Mouse (Mus musculus): ENCODE data around the gene Klhl22.

The Klhl22 gene

DNA sequence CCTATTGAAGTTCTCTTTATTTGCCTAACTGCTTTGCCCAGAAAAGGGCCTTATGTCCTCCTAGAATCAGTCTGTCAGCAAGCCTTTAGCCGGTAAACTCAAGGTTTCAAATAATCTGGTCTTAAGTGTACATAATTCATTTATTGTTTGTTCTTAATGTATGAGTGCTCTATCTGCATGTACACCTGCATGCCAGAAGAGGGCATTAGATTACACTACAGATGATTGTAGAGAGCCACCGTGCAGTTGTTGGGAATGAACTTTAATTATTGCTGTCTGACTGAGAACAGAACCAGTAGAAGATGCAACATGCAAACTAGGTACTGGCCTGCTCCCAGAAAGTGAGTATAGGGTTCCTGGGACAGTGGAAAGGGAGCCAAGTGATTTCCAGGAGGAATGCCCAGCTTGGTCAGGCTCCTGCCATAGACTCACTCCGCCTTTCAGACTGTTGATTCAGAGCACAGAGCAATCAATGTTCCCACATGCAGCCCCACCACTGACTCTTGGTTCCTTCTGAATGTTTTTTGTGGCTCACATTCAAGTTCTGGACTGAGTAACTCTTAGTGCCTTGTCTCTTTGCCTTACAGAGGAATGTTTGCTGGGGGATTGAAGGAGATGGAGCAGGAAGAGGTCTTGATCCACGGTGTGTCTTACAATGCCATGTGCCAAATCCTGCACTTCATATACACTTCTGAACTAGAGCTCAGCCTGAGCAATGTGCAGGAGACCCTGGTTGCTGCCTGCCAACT lies 11.9 kb downstream of the Klhl22 start:
- no peak for DNase-seq (ENCODE audit: low read depth, low spot score)
- peaks cover 1% of the 10 kb centered on the region; the same call in 1 of the 2 replicates for H3K36me3 ChIP-seq (ENCODE audit: control insufficient read depth, insufficient read depth, low read length, poor library complexity, severe bottlenecking)

GRCm38 (mm10) chr16:17776828-17777227 lies 17.4 kb downstream of the Klhl22 start:
- peak; percentile 36 for DNase-seq (ENCODE audit: low read depth, low spot score)
- H3K27me3 ChIP-seq (ENCODE audit: control insufficient read depth, insufficient read depth, low read length, poor library complexity, severe bottlenecking) = no peaks in the 10 kb centered on the region

More for the DNA sequence above, 11.9 kb downstream of the Klhl22 start:
- no peaks in the 10 kb centered on the region for H3K27me3 ChIP-seq (ENCODE audit: control insufficient read depth, insufficient read depth, low read length, poor library complexity, severe bottlenecking)

DNA sequence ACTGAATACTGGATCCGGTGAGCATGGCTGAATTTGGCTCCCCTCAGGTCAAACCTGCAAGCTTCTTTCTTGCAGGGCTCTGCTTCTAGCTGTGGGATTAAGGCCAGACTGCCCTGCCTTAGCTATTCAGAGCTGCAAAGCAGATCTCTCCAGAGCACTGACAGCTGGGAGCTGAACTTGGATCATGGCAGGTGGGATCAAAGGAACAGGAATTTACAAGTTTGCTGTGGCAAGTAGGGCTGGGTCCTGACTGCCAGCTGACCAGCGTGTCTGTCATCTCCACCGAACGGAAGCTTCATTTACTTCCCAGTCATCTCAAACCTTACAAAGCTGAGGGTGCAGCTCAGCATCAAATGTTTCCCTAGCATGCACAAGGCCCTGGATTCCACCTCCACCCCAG lies 18.8 kb downstream of the Klhl22 start:
- DNase-seq (ENCODE audit: low read depth, low spot score) = no peak
- Histone ChIP-seq H3K36me3 (ENCODE audit: control insufficient read depth, insufficient read depth, low read length, poor library complexity, severe bottlenecking) (peaks cover 1% of the 10 kb centered on the region; the same call in 1 of the 2 replicates), H3K27me3 (ENCODE audit: control insufficient read depth, insufficient read depth, low read length, poor library complexity, severe bottlenecking) (no peaks in the 10 kb centered on the region)

More at GRCm38 (mm10) chr16:17776828-17777227, 17.4 kb downstream of the Klhl22 start:
- peaks cover 3% of the 10 kb centered on the region for H3K36me3 ChIP-seq (ENCODE audit: control insufficient read depth, insufficient read depth, low read length, poor library complexity, severe bottlenecking)

DNA sequence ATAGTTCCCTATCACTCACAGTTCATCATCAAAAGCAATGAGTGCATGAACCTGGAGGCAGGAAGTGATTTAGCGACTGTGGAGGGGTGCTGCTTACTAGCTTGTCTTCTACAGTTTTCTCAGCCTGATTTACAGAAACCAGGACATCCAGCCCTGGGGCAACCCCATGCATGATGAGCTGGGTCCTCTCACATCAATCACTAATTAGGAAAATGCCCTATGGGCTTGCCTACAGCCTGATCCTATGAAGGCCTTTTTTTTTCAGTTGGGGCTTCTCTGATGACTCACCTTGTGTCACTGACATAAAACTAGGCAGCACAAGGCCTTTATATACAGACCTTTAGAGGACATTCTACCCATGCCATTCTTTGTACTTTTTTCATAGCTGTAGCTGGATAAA lies 20.3 kb downstream of the Klhl22 start:
- H3K27me3 ChIP-seq (ENCODE audit: control insufficient read depth, insufficient read depth, low read length, poor library complexity, severe bottlenecking) = no peaks in the 10 kb centered on the region
- no peak for DNase-seq (ENCODE audit: low read depth, low spot score)
- H3K36me3 ChIP-seq (ENCODE audit: control insufficient read depth, insufficient read depth, low read length, poor library complexity, severe bottlenecking) = peaks cover 1% of the 10 kb centered on the region; the same call in 1 of the 2 replicates

- H3K27me3 ChIP-seq (ENCODE audit: control insufficient read depth, insufficient read depth, low read length, poor library complexity, severe bottlenecking) = no peaks in the 10 kb centered on the region
- no peak for DNase-seq (ENCODE audit: low read depth, low spot score)
- no peaks in the 10 kb centered on the region for H3K36me3 ChIP-seq (ENCODE audit: control insufficient read depth, insufficient read depth, low read length, poor library complexity, severe bottlenecking)
Observed at GRCm38 (mm10) chr16:17785337-17785736, 25.9 kb downstream of the Klhl22 start.

DNA sequence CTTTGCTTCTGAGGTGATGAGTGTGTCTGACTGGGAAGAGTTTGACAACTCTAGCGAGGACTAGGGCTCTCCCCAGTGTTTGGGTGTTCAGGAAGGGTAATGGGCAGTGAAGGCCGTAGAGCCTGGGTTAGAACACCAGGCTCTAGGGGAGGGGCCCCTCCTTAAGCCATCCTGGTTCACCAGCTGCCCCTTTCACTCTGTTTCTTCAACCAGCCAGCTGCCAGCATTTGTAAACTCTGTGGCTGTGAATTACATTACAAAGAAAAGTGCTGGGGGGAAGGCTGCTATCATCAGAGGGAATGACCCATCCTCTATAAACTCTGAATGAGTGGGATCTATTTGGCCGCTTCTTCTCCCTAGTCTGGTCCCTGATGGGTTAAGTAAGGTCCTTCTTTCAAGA lies 33.3 kb downstream of the Klhl22 start:
- Histone ChIP-seq H3K27me3 (ENCODE audit: control insufficient read depth, insufficient read depth, low read length, poor library complexity, severe bottlenecking) (no peaks in the 10 kb centered on the region; the same call in 1 of the 2 replicates), H3K36me3 (ENCODE audit: control insufficient read depth, insufficient read depth, low read length, poor library complexity, severe bottlenecking) (no peaks in the 10 kb centered on the region)
- no peak for DNase-seq (ENCODE audit: low read depth, low spot score)

DNA sequence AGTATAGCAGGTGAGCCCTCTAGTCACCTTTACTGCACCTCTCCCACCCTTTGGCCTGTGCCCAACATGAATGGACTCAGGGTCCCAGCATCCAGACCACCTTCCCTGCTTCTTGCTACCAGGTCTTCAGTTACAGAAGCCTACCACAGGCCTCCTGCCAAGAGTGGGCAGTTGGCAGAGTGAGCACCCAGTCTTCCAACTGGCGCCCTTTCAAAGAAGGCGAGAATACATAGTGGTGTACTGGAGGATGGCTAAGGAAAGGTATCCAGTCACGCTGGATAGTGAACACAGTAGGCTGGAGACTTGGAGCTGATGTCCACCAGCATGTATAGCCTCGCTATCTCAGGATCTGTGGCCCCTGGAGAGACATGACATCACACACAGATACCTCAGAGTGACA lies 34.6 kb downstream of the Klhl22 start:
- H3K27me3 ChIP-seq (ENCODE audit: control insufficient read depth, insufficient read depth, low read length, poor library complexity, severe bottlenecking) = no peaks in the 10 kb centered on the region; the same call in 1 of the 2 replicates
- DNase-seq (ENCODE audit: low read depth, low spot score) = no peak
- no peaks in the 10 kb centered on the region for H3K36me3 ChIP-seq (ENCODE audit: control insufficient read depth, insufficient read depth, low read length, poor library complexity, severe bottlenecking)

DNA sequence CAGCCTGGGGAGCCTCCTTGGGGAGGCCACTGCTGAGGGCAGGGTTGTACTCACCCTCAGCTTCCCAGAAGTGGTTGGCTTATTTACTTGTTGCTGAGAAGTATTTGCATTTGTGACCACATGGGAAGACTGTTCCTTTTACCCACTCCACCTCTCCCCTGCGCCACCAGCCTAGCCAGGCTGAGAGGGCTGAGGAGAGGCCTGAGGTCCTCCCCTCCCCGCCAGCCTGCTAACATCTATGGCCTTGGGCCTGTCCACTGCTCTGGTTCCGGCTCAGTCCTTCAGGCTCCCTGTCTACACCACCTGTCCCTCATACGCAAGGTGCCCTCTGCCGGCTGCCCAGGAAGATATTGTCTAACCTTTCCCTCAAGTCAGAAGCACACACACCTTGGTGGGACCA lies 36.2 kb downstream of the Klhl22 start:
- H3K27me3 ChIP-seq (ENCODE audit: control insufficient read depth, insufficient read depth, low read length, poor library complexity, severe bottlenecking) = no peaks in the 10 kb centered on the region; the same call in 1 of the 2 replicates
- DNase-seq (ENCODE audit: low read depth, low spot score) = no peak
- H3K36me3 ChIP-seq (ENCODE audit: control insufficient read depth, insufficient read depth, low read length, poor library complexity, severe bottlenecking) = no peaks in the 10 kb centered on the region

DNA sequence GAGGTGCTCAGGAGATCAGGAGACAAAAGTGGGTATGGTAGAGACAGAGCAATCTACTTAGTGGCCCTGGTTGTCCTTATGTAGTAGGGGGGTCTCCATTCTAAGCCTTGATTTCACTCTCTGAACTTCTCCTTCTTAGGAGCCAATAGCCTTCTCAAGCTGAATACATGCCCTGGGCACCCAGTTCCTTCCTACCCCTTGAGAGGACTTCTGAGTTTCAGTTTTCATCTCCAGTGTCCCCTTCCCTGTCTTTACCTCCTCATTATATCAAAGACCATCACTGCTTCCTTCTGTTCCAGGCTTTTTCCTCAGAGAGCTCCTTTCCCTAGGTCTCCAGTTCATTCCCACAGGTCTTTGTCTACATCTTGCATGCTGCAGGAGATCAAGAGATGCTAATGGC lies 37.1 kb downstream of the Klhl22 start:
- no peak for DNase-seq (ENCODE audit: low read depth, low spot score)
- H3K36me3 ChIP-seq (ENCODE audit: control insufficient read depth, insufficient read depth, low read length, poor library complexity, severe bottlenecking) = no peaks in the 10 kb centered on the region
- H3K27me3 ChIP-seq (ENCODE audit: control insufficient read depth, insufficient read depth, low read length, poor library complexity, severe bottlenecking) = no peaks in the 10 kb centered on the region; the same call in 1 of the 2 replicates

DNA sequence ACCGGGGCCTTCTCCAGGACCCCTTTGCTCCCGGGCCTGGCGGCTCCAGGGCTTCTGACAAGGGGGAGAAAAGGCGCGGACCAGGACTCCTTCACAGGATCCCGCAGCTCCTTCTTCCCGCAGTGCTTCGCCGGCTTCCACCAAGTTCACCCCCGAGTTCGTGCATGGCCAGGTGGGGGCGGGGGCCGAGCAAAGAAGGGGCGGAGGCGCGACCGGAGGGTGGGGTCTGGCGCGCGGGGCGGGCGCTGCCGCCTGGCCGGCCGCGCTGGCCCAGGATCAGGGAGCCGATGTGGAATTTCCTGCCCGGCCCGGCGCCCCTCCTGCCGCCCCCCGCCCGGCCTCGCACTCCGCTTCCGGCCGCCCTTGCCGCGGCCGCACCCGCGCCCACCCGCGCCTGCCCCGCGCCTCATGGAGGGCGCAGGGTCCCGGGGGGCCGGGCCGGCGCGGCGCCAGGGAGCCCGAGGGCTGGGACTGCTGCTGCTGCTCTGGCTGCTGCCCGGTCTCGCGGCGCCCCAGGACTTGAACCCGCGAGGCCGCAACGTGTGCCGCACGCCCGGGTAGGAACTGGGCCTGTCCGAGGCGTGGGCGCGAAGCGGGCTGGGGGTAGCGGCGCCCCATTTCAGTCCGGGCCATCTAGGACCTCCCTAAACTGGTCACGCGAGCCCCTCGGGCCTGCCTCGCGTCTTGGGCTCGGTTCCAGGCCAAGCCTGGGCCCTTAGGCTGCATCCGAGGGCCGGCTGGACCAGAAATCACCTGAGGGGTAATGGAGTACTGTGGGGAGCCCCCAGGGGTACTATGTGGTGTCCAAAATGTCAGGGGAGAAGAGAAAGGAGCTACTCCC lies 37.8 kb downstream of the Klhl22 start, which contains the start of gene Scarf2:
Gene Scarf2, plus strand, starts transcription at position 312 of the 841 bp plus-strand sequence.
- Histone ChIP-seq H3K27me3 (ENCODE audit: control insufficient read depth, insufficient read depth, low read length, poor library complexity, severe bottlenecking) (no peaks in the 10 kb centered on the region; the same call in 1 of the 2 replicates), H3K36me3 (ENCODE audit: control insufficient read depth, insufficient read depth, low read length, poor library complexity, severe bottlenecking) (no peaks in the 10 kb centered on the region)
- no peak for DNase-seq (ENCODE audit: low read depth, low spot score)

- DNase-seq (ENCODE audit: low read depth, low spot score) = no peak
- H3K27me3 ChIP-seq (ENCODE audit: control insufficient read depth, insufficient read depth, low read length, poor library complexity, severe bottlenecking) = no peaks in the 10 kb centered on the region; the same call in 1 of the 2 replicates
Observed at GRCm38 (mm10) chr16:17797812-17798311, 38.4 kb downstream of the Klhl22 start.

DNA sequence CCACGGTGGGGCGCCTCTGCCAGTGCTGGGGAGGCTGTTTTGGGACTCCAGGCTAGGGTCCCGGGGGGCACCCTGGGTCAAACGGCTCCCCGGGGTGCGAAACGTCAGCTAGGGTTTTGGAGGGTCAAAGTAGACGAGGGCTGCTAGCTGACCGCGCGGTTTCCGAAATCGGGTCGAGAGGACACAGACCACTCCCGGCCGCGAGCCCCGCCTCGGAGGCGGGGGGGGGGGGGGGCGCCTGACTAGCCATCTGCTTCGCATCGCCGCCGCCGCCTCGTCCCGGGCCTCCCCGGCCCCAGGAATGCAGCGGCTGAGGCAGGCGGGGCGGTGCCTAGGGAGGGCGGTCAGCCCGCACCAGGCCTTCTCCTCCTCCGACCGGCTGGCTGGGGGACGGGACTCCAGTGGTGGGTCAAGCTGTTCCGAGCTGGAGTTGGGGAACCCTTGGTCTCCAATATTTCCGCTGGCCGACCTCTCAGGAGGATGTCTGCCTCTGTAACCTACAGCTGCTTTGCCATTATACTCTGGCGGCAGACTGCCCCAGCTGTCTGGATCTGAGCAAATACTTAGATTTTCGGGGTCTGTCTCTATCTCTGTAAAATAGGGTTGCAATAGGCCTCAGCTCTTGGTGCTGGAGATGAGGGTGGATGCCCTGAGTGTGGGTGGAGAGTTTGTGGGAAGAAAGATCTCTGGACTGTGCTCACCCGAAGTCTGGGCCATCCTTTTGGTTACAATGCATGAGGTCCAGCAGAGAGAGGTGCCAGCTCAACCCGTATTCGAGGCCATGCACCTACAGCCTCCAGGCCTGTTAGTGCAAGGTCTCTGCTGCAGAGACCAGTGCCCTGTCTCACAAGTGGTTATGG lies 39.1 kb downstream of the Klhl22 start:
- H3K36me3 ChIP-seq (ENCODE audit: control insufficient read depth, insufficient read depth, low read length, poor library complexity, severe bottlenecking) = no peaks in the 10 kb centered on the region
- DNase-seq (ENCODE audit: low read depth, low spot score) = no peak
- no peaks in the 10 kb centered on the region; the same call in 1 of the 2 replicates for H3K27me3 ChIP-seq (ENCODE audit: control insufficient read depth, insufficient read depth, low read length, poor library complexity, severe bottlenecking)

More at GRCm38 (mm10) chr16:17797812-17798311, 38.4 kb downstream of the Klhl22 start:
- H3K36me3 ChIP-seq (ENCODE audit: control insufficient read depth, insufficient read depth, low read length, poor library complexity, severe bottlenecking) = no peaks in the 10 kb centered on the region

DNA sequence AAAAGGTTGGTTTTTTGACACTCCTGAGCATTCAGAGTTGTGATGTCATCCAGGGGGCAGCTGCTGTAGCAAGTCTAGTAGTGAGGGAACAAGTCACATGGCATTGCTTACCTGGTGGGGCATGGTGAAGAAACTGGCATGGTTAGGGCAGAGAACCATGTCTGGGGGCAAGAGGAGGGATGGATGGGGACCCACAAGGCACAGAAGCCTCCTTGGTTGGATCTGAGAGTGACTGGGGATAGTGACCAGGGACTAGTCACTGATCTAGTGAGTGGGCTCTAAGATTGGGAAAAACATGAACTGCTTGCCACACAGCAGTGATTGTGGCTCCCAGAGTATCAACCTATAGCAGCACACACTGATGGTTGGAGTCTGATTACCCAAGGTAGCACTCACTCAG lies 40.2 kb downstream of the Klhl22 start:
- no peaks in the 10 kb centered on the region; the same call in 1 of the 2 replicates for H3K27me3 ChIP-seq (ENCODE audit: control insufficient read depth, insufficient read depth, low read length, poor library complexity, severe bottlenecking)
- no peaks in the 10 kb centered on the region for H3K36me3 ChIP-seq (ENCODE audit: control insufficient read depth, insufficient read depth, low read length, poor library complexity, severe bottlenecking)
- DNase-seq (ENCODE audit: low read depth, low spot score) = no peak
